Mouse (Mus musculus) heart, postnatal 14 days (tissue): ENCODE data around the gene Uspl1. TPM values are rescaled to one million over a fixed set of nuclear protein-coding genes. Genes with fewer than 3 reads are reported as not detected.

Experiments used
- DNase-seq, 2 experiments: peaks; one replicate each; pipeline ENCODE4 v3.0.0; 2021 to 2022
- intact Hi-C: fragments of 180-260 bp; cut with DNase I; formaldehyde crosslinking; loops from one replicate; pipeline ENCODE4 v1.15.1; 2025
- total RNA-seq, 2 experiments: library from RNA; stranded (reverse); gene quantifications; 2 replicates each; pipeline ENCODE4 v1.2.3; 2021

The Uspl1 gene
- total RNA-seq, 2 experiments from 2014 or later, result 17.6 to 19.6 TPM

- intact Hi-C loops, result no loop called here
- DNase-seq, result no peak
These were observed 19.3 kb upstream of the Uspl1 start for GRCm38 (mm10) chr5:149164881-149165280.

- intact Hi-C loops, result no loop called here
These were observed 18.1 kb upstream of the Uspl1 start for GRCm38 (mm10) chr5:149166011-149166410.

GRCm38 (mm10) chr5:149168051-149168450 lies 16.1 kb upstream of the Uspl1 start:
- intact Hi-C loops, result no loop called here
- no peak for DNase-seq

More at GRCm38 (mm10) chr5:149166011-149166410, 18.1 kb upstream of the Uspl1 start:
- no peak for DNase-seq

- no peak for DNase-seq
- intact Hi-C loops, result no loop called here
These were observed 15.3 kb upstream of the Uspl1 start for GRCm38 (mm10) chr5:149168816-149169215.

GRCm38 (mm10) chr5:149170841-149171588 lies 13.1 kb upstream of the Uspl1 start:
- no peak for DNase-seq
- intact Hi-C loops, result no loop called here

GRCm38 (mm10) chr5:149172246-149172645 lies 11.9 kb upstream of the Uspl1 start:
- no peak for DNase-seq
- intact Hi-C loops, result no loop called here

- no peak for DNase-seq
- intact Hi-C loops, result no loop called here
These were observed 9.6 kb upstream of the Uspl1 start for GRCm38 (mm10) chr5:149174527-149174926.

GRCm38 (mm10) chr5:149175736-149176135 lies 8.4 kb upstream of the Uspl1 start:
- intact Hi-C loops, result no loop called here
- DNase-seq, result no peak

- intact Hi-C loops, result no loop called here
- no peak for DNase-seq
These were observed 6.1 kb upstream of the Uspl1 start for GRCm38 (mm10) chr5:149178095-149178494.

GRCm38 (mm10) chr5:149179826-149180225 lies 4.3 kb upstream of the Uspl1 start:
- intact Hi-C loops, result loop anchor here (10.0 kb wide), 1 partner anchor 255 kb away; the partner anchor contains the start of gene Katnal1
- no peak for DNase-seq

- intact Hi-C loops, result loop anchor here (10.0 kb wide), 1 partner anchor 258 kb away; the partner anchor contains the start of gene Katnal1
- DNase-seq, result no peak
These were observed 1.8 kb upstream of the Uspl1 start for GRCm38 (mm10) chr5:149182186-149182870.

GRCm38 (mm10) chr5:149183122-149183521 lies 1.0 kb upstream of the Uspl1 start:
- intact Hi-C loops, result loop anchor here (10.0 kb wide), 1 partner anchor 258 kb away; the partner anchor contains the start of gene Katnal1
- no peak for DNase-seq

GRCm38 (mm10) chr5:149183721-149184103 lies 438 bp upstream of the Uspl1 start:
- intact Hi-C loops, result loop anchor here (2.0 to 10.0 kb wide), 3 partner anchors 45 to 259 kb away; partner anchors contain the start of gene Katnal1
- DNase-seq, result no peak

GRCm38 (mm10) chr5:149184844-149185186 lies 665 bp downstream of the Uspl1 start:
- peak; percentile 53 to 55 for DNase-seq
- intact Hi-C loops, result loop anchor here (2.0 to 10.0 kb wide), 3 partner anchors 44 to 260 kb away; partner anchors contain the start of gene Katnal1

- no peak for DNase-seq
- intact Hi-C loops, result loop anchor here (2.0 to 10.0 kb wide), 3 partner anchors 43 to 261 kb away; partner anchors contain the start of gene Katnal1
These were observed 1.7 kb downstream of the Uspl1 start for GRCm38 (mm10) chr5:149185806-149186205.

GRCm38 (mm10) chr5:149190160-149190559 lies 6.0 kb downstream of the Uspl1 start:
- intact Hi-C loops, result no loop called here

GRCm38 (mm10) chr5:149196611-149197010 lies 12.5 kb downstream of the Uspl1 start:
- no peak for DNase-seq
- intact Hi-C loops, result no loop called here

More at GRCm38 (mm10) chr5:149190160-149190559, 6.0 kb downstream of the Uspl1 start:
- DNase-seq, result no peak

- intact Hi-C loops, result no loop called here
- no peak for DNase-seq
These were observed 14.6 kb downstream of the Uspl1 start for GRCm38 (mm10) chr5:149198782-149199181.

- peak in 1 of 2 experiments; percentile 7 for DNase-seq
- intact Hi-C loops, result no loop called here
These were observed 18.8 kb downstream of the Uspl1 start for GRCm38 (mm10) chr5:149202941-149203340.

GRCm38 (mm10) chr5:149203796-149204375 lies 19.7 kb downstream of the Uspl1 start:
- intact Hi-C loops, result no loop called here
- DNase-seq, result no peak

- intact Hi-C loops, result no loop called here
- DNase-seq, result no peak
These were observed 20.7 kb downstream of the Uspl1 start for GRCm38 (mm10) chr5:149204822-149205221.
